Mouse (Mus musculus) embryonic fibroblast, embryonic 13.5 days (primary cell): ENCODE results near the gene Ush2a.

Experiments
- CTCF ChIP-seq: IDR thresholded peaks from 2 replicates; pipeline ENCODE4 v1.5.1; 2011; ENCODE audit warnings: mild to moderate bottlenecking, control low read depth, low read length, moderate library complexity, borderline replicate concordance; ENCODE audit not compliant: insufficient read depth
- POLR2A ChIP-seq: IDR thresholded peaks from 2 replicates; pipeline ENCODE4 v1.6.1; 2011; ENCODE audit warnings: low read depth, mild to moderate bottlenecking, control low read depth, low read length, moderate library complexity

GRCm38 (mm10) chr1:189004774-189005173 lies 743.0 kb downstream of the Ush2a start:
- TF ChIP-seq CTCF: no peak
- no peak for TF ChIP-seq POLR2A
